Mouse (Mus musculus) left cerebral cortex, adult 9 months (tissue): ENCODE data around the gene Maml3.

Experiments used
- DNase-seq, 2 experiments: peaks; one replicate each; pipeline ENCODE4 v3.0.0; 2022; ENCODE audit warnings: low spot score in 2 of 2

Gene Maml3

DNA sequence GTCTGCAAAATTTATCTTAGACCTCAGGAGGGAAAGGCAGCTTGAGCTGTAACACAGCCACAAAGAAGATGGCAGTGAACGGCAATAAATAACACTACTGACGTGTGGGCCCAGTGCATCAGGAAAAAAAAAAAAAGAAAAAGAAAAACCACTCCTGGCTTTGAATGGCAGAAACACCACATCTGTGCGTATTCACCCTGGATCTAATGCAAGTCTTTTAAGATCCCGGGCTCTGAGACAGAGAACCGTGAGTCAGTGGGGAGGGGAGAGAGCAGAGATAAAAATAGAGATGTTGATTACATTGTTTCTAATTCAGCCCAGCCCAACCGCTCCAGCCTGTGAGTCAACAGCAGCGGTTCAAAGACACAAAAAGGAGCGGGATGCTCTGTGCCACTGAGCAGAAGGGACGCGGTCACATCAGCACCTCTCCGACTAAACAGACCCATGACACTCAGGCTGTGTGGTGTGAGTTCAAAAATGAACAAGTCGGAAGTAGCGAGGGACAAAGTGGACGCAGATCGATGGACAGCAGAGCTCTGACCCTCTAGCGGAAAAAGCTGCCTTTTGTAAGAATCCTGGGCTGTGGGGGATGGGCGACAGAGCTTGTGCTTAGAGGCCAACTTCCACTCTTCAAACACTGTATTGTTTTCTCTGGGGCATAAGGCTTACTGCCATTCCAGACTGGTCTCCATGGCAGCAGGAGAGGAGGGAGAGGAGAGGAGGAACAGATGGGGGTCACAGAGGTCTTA, 316.1 kb downstream of the Maml3 start:
- DNase-seq: peak; percentile 56 to 65

DNA sequence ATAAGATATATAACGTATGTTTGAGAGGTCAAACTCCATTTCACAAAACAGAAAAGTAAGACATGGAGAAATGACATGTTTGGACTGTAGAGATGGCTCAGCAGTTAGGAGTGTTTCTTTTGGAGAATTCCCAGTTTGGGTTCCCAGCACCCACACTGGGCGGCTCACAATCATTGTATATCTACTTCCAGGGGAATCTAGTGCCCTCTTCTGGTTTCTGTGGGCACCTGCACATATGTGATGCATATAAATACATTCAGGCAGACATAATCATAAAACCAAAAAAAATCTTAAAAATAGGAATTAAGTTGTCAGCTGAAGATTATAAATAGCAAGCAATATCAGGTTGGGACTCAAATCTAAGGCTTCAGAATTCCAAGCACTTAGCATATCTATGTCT, 316.9 kb downstream of the Maml3 start:
- no peak for DNase-seq

DNA sequence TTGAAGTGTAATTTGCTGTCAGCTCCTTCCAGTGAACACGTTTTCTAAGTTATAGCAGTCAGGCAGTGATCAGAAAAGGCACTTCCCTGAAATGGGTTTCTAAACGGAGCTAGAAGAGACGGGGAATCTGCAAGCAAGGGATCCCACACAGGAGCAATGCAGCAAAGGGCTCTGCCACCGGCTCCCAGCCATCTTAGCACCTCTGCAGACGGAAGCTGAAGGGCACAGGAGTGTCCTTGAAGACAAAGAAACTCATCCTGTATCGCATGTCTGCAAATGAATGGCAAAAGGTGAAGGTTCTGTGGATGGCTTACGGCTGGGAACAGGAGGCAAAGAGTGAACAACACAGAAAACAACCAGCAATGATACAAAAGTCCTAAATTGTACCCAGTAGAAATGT, 319.1 kb downstream of the Maml3 start:
- no peak for DNase-seq

DNA sequence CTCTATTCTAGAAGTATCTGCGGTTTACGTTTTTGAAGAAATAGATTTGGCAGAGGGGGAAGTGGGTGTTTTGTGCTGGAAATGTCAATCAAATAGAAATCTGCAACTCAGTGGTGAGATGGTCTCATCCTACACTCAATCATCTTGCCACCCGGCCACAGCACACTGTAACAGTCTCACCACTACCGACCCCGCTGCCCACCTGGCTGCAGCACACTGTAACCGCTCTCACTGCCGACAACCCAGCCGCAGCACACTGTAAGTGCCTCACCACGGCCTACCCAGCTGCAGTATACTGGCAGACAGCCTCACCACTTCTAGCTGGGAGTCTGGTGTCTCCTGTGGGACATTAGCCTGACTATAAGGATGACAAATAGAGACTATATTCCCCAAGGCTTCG, 322.7 kb downstream of the Maml3 start:
- no peak for DNase-seq

DNA sequence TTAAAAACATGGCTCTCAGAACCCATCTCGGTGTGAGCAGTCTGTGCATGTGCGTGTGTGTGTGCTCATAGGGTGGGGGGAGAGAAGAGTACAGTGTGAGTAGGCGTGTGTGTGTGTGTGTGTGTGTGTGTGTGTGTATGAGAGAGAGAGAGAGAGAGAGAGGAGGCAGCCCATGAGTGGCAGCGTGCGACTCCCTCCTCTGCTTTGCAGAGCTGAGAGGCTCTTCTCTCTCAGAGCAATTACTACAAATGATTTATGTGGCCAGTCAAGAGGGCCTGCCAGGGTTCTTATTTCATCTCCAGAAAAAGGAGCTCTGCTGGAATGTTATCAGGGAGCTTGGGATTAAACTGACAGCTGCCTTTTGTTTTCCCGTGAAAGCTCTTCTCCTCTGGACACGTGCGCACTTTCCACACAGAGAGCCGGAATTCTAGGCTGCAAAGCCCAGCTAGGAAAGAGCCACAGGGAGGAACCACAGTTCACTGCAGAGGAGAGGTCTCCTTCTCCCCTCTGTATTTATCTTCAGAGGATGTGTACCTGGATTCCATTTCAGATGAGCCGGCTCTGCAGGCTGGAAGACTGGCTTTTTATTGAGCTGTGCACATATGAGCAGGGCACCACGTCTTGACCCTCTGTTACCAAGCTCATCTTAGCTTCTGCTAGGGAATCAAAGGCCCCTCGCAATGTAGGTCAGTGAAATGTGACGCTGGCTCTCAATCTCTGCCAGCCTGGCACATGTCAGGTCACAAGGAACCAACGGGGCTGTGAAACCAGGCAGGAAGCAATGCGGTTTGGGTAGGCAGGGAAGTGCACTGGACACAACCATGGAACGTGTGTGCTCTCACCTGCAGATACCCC, 325.9 kb downstream of the Maml3 start:
- no peak for DNase-seq

DNA sequence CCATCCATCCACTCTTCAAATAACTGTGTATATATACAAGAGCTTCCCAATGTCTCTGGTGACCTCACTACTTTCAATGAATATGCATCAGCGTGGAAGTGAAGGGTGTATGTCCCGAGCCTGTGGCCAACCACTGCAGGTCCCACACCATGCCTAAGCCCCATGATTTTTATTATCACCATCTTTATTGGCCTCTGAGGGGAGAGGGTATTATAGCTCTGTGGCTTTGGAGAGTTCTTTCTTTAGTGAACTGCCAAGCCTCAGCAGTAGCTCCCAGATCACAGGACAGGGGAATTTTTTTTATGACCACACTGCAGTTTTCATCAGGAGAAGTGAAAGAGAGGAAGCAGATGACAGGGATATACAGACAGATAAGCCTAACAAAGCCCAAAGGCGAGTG, 326.7 kb downstream of the Maml3 start:
- DNase-seq: no peak

DNA sequence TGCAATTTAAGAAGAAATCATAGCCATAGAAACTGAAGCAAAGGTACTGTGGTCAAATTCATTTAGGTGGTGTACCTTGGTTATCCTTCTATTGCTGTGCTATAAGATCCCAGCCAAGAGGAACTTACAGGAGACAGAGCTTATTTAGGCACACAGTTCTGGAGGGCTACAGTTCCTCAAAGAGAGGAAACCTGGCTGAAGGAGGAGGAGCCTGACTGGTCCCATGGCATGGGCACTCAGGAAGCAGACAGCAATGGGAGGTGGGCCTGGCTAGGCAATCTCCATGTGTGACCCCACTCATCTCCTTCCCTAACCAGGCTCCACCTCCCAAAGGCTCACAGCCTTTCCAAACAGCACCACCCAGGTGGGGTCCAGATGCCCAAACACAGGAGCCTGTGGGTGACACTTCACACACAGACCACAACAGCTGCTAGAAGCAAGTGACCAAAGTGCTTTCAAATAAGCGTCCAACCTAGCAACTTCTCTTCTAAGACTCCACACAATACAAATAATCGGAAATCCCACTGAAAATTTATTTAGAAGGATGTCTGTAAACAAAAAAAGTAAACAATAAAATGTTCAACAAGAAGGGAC, 328.8 kb downstream of the Maml3 start:
- no peak for DNase-seq

DNA sequence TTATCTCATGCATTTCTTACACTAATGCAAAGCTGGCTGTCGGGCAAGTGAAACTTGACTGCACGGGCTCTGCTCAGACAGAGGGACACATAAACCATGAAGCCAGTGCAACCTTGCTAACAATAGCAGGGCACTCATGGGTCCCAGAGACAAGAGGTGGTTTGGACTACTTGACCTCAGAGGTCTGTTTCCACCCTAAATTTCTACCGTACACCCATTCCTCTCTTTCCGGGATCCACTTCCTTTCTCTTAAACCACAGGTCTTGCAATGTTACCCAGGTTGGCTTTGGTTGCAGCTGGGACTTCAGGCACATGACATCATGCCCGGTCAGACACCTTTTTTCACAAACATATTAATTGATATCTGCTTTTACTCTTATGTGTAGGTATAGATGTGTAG, 331.3 kb downstream of the Maml3 start:
- DNase-seq: no peak

DNA sequence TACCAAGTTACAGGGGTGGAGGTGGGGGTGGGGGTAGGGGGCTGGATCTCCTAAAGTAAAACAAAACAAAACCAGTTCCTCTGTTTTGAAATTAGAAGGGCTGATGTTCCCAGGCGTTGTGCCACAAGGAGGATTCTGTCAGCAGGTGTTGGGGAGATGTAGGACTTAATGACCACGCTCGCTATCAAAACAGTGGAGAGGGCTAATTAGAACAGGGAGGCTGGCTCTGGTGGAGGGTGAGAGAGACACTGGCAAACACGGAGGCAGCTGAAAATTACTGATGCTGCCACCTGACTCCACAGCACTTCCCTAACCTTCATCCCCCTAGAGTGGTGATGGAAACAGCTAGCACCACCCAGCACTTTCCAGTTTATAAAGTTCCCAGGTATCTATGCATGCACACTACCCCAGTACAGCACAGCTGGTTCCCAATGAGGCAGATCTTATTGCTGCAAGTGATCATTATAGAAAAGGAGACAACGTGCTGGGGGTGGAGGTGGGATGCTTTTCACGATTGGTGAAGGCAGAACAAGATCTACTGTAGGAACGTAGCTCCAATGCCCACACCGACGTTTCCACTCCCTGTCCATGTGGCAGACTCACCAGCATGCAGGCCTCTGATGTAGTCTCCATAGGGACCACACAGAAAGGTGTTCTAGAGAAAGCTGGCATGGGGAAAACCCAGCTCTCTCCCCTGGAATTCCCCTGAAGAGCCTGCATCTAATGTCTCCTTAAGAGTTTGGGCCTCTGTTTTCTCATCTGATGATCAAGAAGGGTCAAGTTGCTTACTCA, 332.8 kb downstream of the Maml3 start:
- DNase-seq: no peak

DNA sequence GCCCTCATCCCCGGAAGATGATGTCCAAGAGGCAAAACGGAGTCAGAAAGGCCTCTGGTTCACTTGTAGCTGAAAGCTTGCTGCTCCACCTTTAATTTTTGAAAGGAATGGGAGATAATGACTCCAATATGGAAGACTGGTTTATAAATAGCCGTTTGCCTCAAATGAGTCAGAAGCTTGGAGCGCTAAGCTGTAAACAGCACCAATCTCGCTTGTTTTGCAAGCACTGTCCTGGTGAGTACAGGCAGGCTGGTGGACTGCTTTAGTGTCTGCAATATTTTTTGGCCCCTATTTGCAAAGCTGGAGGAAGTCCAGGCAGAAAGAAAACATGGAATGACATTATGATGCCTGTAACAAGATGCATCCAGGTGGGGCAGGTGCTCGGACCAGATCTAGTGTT, 335.7 kb downstream of the Maml3 start:
- DNase-seq: no peak

DNA sequence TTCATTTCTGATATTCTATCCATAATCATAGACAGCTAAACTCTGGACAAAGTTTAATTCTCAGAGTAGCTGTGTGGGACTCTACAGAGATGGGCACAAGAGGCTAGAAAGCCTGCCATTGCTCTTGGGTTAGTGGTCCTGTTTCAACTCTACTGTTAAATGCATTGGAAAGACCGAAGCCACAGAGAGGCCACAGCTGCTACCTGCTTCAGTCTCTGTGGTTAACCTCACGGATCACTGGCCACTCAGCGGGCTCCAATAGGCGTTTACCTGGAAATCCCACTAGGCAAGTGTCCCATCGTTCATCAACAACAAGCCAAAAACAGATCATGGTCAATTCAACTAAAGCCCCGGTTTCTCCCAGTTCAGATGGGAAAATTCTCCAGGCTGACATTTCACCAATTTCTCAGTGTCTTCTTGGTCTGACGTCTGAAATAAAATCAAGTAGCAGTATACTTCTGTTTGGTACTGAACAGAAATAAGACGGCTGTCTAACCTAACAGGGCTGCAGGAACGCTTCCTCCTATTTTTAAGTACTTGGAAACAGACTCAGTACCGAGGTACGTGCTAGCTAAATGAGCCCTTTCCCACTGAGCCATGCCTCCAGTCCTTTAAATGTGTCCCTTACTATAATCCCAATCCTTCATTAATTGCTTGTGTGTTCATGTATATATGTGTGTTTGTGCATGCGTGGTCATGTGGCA, 339.5 kb downstream of the Maml3 start:
- DNase-seq: no peak

DNA sequence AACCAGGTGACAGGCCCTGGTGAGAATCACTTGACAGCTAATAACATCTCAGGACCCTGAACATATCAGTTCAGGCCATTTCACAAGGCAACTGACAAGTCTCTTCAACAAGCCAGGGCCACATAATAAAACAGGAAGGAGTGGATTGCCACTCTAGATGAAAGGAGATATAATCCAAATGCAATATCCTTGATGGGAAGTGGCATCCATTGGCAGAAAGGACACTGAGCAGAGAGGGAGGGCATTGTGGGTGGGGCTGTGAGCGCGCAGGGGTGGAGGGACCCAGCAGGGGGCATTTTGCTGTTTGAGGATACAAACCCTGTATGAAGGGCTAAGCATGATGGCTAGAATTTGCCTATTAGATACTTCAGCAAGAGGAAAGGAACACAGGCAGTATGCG, 340.7 kb downstream of the Maml3 start:
- no peak for DNase-seq

DNA sequence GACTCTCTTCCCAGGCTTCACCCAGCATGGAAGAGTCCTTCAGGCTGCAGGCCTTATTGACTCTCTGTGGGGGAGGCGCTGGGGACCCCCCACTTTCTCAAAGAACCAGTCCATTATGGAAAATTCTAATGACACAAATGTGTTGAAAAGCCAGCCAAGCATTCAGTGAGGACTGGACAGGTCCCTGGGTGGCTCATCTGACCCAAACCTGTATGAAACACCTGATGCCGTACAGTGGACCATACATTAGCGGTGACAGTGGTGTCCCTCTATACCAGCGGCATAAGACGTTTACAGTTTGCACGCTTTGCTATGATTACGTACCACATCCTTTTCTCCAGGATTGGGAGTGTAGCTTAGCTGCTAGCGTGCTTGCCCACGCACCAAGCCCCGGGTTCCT, 342.0 kb downstream of the Maml3 start:
- no peak for DNase-seq

DNA sequence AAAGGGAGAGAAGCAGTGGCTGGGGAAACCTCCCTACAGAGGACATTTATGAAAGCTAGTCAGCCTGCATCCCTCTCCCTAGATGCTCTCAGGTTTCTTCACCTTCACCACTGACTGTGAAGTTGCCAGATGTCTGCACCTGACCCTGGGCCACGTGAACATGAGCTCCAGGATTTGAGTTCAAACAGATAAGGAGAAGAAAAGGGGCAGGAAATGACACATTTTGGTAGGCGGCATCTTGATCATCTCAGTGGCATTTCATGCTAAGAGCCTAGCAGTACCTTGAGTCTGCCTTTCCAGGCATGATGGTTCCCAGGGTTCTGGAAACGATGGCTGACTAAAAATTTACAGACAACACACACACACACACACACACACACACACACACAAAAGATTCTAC, 345.3 kb downstream of the Maml3 start:
- no peak for DNase-seq

DNA sequence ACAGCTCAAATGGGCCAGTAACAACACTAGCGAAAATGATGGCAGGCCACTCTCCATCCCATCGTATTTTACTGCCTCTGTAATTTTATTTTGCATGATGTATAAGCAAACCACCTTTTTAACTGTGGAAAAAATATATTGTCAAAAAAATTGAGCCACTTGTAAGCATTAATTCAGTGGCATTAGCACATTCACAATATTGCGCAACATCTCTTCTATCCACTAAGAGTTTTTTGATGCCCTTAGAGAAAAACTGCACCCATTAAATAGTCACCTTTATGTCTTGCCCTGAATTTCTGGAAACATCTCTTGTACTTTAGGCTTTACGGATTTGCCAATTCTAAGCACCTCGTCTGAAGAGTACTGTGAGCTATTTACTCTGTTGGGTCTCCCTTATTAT, 347.8 kb downstream of the Maml3 start:
- DNase-seq: no peak

DNA sequence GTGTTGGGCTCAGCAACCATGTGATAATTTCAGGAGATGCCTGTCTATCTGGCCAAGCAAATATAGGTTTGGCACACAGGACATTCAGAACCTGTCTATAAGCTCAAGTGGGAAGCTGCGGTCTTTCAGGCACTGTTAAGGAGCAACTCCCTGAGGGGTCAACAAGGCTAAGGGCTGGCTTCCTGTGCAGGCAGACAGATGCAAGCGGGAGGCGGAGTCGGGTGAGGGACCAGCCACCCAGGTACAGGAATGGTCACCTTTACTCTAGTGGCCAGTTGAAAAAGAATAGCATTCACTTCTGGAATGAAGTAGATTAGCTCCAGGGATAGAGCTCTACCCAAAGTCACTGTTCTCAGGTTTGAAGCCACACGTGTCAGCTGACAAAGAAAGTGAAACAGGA, 348.6 kb downstream of the Maml3 start:
- no peak for DNase-seq

DNA sequence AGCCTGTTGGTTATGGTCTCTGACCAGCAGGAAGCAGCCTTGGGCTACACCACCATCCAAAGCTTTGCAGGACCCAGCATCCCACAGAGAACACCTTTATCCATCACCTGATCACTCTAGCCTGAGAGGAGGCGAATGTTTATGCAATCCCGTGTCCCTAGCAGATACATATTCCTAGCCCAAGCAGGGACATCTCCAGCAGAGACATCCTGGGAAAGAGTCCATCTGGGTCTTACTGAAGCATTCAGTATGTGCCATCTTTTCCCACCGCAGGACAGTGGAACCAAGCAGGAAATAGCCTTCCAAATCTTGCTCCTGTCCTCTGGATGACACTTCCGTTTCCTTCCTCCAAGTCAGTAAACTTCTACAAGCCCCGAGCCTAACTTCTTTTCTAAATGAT, 351.6 kb downstream of the Maml3 start:
- no peak for DNase-seq

DNA sequence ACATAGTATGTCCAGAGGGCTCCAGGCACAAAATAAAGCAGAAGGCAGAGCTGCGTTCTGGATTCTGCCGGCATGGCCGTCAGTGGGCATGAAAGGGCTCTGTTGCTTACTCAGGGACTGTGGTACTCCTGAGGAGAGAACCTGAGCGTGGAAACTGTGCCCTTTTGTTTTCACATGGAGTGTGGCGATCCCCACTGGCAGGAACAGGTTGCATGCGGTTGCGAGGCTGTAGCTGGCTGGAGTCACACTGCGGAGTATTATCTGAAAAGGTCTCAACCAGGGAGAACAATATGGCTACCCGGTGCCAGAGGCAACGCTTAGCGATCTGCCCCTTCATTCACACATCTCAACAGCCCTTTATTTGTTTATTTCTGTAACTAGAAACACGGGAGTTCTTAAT, 353.4 kb downstream of the Maml3 start:
- no peak for DNase-seq

DNA sequence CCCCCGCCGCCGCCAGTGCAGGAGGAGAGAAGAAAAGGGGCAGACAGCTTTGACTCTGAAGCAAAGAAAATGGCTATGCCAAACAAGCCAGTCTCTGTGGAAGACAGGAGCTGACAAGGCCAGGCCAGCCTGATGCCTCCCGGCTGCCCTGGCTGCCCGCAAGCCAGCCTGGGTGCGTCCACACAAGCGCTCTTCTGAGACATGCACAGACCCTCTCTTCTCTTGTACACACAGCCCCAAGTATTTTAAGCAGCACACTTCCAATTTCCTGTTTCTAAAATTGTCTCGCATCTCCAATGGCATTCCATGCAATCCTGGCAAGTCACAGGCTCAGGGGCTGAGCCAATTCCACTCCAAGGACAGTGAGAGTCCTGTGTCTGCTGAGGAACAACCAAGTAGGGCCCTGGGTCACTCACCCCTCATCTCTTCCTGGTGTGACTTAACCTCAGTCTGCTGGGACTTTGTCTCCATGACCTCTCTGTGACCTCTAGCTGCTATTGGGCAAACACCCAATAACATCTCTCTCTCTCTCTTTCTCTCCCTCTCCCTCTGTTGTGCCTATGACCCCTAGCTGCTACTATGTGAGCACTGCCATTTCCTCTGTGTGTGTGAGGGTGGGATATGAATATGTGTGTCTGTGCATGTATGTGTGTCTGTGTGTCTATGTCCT, 354.9 kb downstream of the Maml3 start:
- peak in 1 of 2 experiments; percentile 20 for DNase-seq

DNA sequence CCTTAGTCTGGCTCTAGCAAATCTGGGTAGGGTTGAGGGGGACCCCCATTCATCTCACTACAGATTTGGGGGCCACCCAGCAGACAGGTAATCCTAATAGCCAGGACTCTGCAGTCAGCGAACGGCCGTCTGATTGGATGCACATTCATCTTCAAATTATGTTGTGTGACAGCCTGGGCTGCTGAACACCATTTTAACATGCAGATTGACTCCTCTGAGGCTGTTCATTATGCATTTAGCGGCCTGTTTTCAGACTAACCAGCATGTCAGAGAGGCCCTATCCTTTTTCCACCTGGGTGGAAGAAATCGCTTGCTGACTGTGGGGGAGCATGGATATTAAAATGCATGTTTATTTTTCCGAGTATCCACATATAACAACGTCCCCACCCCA, 355.5 kb downstream of the Maml3 start:
- no peak for DNase-seq
